Mouse (Mus musculus) G1E (cell line): ENCODE measurements at regions not wholly inside any gene's neighbourhood (a gene's known extent, or its start where the extent isn't known, plus 50 kb on each side); places are given as distances from the start of the nearest gene placed in this dataset.

ENCODE experiments used
- ATAC-seq: 2 replicates; pipeline ENCODE4 v1.8.0; 2016; ENCODE audit warnings: mild to moderate bottlenecking; ENCODE audit not compliant: insufficient number of reproducible peaks, poor library complexity, low FRiP score, severe bottlenecking; ENCODE audit errors: extremely low read depth
- DNase-seq: peaks from one replicate; pipeline ENCODE4 v3.0.0; 2012; ENCODE audit warnings: low spot score
- H3K27me3 ChIP-seq: 2 replicates; pipeline ENCODE4 v1.6.1; 2012; ENCODE audit warnings: mild to moderate bottlenecking, low read length, inconsistent platforms; ENCODE audit not compliant: insufficient read depth
- H3K36me3 ChIP-seq: replicated peaks from 2 replicates; pipeline ENCODE3; 2012; ENCODE audit warnings: mild to moderate bottlenecking, inconsistent platforms
- H3K4me1 ChIP-seq: 2 replicates; pipeline ENCODE4 v1.6.1; 2012; ENCODE audit warnings: low read depth, low read length, inconsistent platforms, mixed read lengths; ENCODE audit not compliant: insufficient read depth
- H3K4me3 ChIP-seq: 2 replicates; pipeline ENCODE4 v1.5.1; 2012; ENCODE audit warnings: low read depth, mild to moderate bottlenecking, inconsistent platforms, low read length, moderate library complexity, mixed read lengths
- H3K9me3 ChIP-seq: replicated peaks from 2 replicates; pipeline ENCODE4 v1.6.1; 2012; ENCODE audit warnings: inconsistent platforms
- CTCF ChIP-seq: IDR thresholded peaks from 2 replicates; pipeline ENCODE4 v1.5.1; 2012; ENCODE audit warnings: low read depth, low read length, inconsistent platforms, mixed read lengths
- GATA1 ChIP-seq: IDR thresholded peaks from 2 replicates; pipeline ENCODE4 v1.6.1; 2012; ENCODE audit warnings: borderline replicate concordance, low read length, inconsistent platforms, mixed read lengths
- GATA2 ChIP-seq: IDR thresholded peaks from 2 replicates; pipeline ENCODE4 v1.6.1; 2012; ENCODE audit warnings: low read depth, low read length, inconsistent platforms, borderline replicate concordance
- POLR2AphosphoS5 ChIP-seq: IDR thresholded peaks from 2 replicates; pipeline ENCODE4 v1.6.1; 2012; ENCODE audit warnings: low read depth, low read length, inconsistent platforms; ENCODE audit not compliant: insufficient replicate concordance
- TAL1 ChIP-seq: conservative IDR thresholded peaks from 2 replicates; pipeline ENCODE4 v1.6.1; 2012; ENCODE audit warnings: low read depth, low read length, inconsistent platforms, mixed read lengths

- DNase-seq (no peak), ATAC-seq (no peak)
- no peaks in the 10 kb centered on the region for H3K36me3 ChIP-seq
- H3K4me1 ChIP-seq, result no peaks in the 10 kb centered on the region
- H3K4me3 ChIP-seq, result no peak overlapping the region
- TF ChIP-seq GATA2, result no peak
- no peak for TF ChIP-seq POLR2AphosphoS5
- no peak for TF ChIP-seq TAL1
- peaks cover 63% of the 10 kb centered on the region for H3K9me3 ChIP-seq
- H3K27me3 ChIP-seq, result no peaks in the 10 kb centered on the region
Observed at GRCm38 (mm10) chr9:113309707-113310574, 398.1 kb downstream of the Pdcd6ip start.

- H3K4me1 ChIP-seq, result no peaks in the 10 kb centered on the region
- ATAC-seq, result no peak
- no peak for TF ChIP-seq GATA2
- TF ChIP-seq POLR2AphosphoS5, result no peak
- no peak for TF ChIP-seq GATA1
- TF ChIP-seq TAL1, result no peak
- no peak for TF ChIP-seq CTCF
- no peaks in the 10 kb centered on the region for H3K36me3 ChIP-seq
- peaks cover 69% of the 10 kb centered on the region for H3K9me3 ChIP-seq
- no peak overlapping the region for H3K4me3 ChIP-seq
- DNase-seq, result no peak
- no peaks in the 10 kb centered on the region for H3K27me3 ChIP-seq
Observed at GRCm38 (mm10) chr9:113305761-113306160, 402.3 kb downstream of the Pdcd6ip start.

GRCm38 (mm10) chr9:113302429-113302828 lies 405.6 kb downstream of the Pdcd6ip start:
- Histone ChIP-seq H3K4me1 (no peaks in the 10 kb centered on the region), H3K36me3 (no peaks in the 10 kb centered on the region), H3K4me3 (no peak overlapping the region), H3K9me3 (peaks cover 73% of the 10 kb centered on the region), H3K27me3 (no peaks in the 10 kb centered on the region)
- TF ChIP-seq POLR2AphosphoS5 (no peak), CTCF (no peak), GATA1 (no peak), TAL1 (no peak), GATA2 (no peak)
- DNase-seq, result no peak
- no peak for ATAC-seq

- ATAC-seq (no peak), DNase-seq (no peak)
- H3K36me3 ChIP-seq, result no peaks in the 10 kb centered on the region
- peaks cover 75% of the 10 kb centered on the region for H3K9me3 ChIP-seq
- TF ChIP-seq CTCF (no peak), POLR2AphosphoS5 (no peak), GATA2 (no peak), GATA1 (no peak), TAL1 (no peak)
- H3K4me3 ChIP-seq, result no peak overlapping the region
- no peaks in the 10 kb centered on the region for H3K4me1 ChIP-seq
- no peaks in the 10 kb centered on the region for H3K27me3 ChIP-seq
Observed at GRCm38 (mm10) chr9:113300846-113301245, 407.2 kb downstream of the Pdcd6ip start.

- Histone ChIP-seq H3K4me1 (no peaks in the 10 kb centered on the region), H3K9me3 (peaks cover 74% of the 10 kb centered on the region), H3K36me3 (no peaks in the 10 kb centered on the region), H3K4me3 (no peak overlapping the region), H3K27me3 (no peaks in the 10 kb centered on the region)
- DNase-seq (no peak), ATAC-seq (no peak)
- TF ChIP-seq GATA1, result no peak
- TF ChIP-seq CTCF, result no peak
Observed at GRCm38 (mm10) chr9:113299900-113300299, 408.2 kb downstream of the Pdcd6ip start.

- Histone ChIP-seq H3K4me1 (no peaks in the 10 kb centered on the region), H3K27me3 (no peaks in the 10 kb centered on the region), H3K4me3 (no peak overlapping the region), H3K36me3 (no peaks in the 10 kb centered on the region), H3K9me3 (peaks cover 62% of the 10 kb centered on the region)
- no peak for DNase-seq
- ATAC-seq, result no peak
- TF ChIP-seq TAL1, result no peak
- no peak for TF ChIP-seq POLR2AphosphoS5
- no peak for TF ChIP-seq GATA2
- TF ChIP-seq GATA1, result no peak
- no peak for TF ChIP-seq CTCF
Observed at GRCm38 (mm10) chr9:113295850-113296467, 412.1 kb downstream of the Pdcd6ip start.
